Mouse (Mus musculus) cerebellum, adult 11-12 months (tissue): Measurements from ENCODE around the gene Tub.

ENCODE experiments used
- DNase-seq: peaks from one replicate; pipeline ENCODE4 v3.0.0; 2022

Tub gene

DNA sequence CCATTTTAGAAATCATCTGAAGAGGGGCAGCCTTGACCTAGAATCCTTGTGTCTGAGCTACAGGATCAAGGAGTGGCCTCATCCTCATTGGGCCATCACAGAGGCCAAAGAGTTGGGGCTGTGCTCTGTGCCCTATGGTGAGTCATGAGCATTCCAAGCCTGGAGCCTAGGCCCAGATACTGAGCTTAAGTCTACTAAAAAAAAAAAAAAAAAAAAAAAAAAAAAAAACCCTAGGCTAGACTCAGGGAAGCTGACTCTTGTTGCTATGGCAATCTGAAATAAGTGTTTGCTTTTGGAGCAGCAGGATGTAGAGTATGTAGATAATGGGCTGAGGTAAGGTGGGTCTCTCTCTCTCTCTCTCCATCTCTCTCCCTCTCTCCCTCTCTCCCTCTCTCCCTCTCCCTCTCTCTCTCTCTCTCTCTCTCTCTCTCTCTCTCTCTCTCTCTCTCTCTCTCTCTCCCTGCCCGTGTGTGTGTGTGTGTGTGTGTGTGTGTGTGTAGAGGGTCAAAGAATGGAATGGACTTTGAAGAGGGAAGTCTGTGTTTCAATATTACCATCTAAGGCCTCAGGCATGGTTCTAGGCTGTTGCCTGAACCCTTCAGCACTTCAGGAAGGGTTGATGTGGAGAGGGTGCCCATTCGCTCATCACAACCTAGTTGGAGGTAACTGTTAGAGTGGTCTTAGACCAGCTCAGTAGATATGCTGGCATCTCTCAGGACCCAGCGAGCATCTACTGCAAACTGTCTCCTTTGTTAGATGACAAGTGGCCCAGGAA lies 36.0 kb downstream of the Tub start:
- DNase-seq = no peak

GRCm38 (mm10) chr7:108991207-108991606 lies 41.1 kb downstream of the Tub start:
- DNase-seq = no peak

DNA sequence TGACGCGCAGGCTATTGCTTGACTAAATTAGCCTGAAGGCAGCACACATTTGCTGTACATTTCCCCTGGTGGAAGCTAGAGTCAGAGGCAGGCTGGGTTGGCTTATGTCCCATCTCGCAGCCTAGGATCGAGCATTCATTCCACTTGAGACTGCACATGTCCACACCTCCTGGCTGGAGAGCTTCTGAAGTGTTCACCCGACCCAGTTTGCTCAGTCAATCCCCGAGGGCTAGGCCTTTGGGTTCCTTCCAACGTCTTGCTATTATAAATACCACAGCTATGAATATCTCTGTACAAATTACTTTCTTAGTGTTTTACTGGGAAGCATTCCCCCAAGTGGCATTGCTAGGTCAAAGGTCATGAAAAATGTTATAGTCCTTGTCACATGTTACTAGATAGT lies 43.1 kb downstream of the Tub start:
- no peak for DNase-seq

- DNase-seq = no peak
Observed at GRCm38 (mm10) chr7:108993881-108994291, 43.7 kb downstream of the Tub start.

GRCm38 (mm10) chr7:108996156-108996555 lies 46.0 kb downstream of the Tub start:
- DNase-seq = no peak

- DNase-seq = peak; percentile 57
Observed at GRCm38 (mm10) chr7:109000315-109000954, 50.3 kb downstream of the Tub start.

- no peak for DNase-seq
Observed at GRCm38 (mm10) chr7:109001971-109002370, 51.8 kb downstream of the Tub start.

GRCm38 (mm10) chr7:109003653-109004052 lies 53.5 kb downstream of the Tub start:
- no peak for DNase-seq

GRCm38 (mm10) chr7:109009260-109009659 lies 59.1 kb downstream of the Tub start:
- no peak for DNase-seq

- peak; percentile 71 for DNase-seq
Observed at GRCm38 (mm10) chr7:109010720-109011595, 60.8 kb downstream of the Tub start.

DNA sequence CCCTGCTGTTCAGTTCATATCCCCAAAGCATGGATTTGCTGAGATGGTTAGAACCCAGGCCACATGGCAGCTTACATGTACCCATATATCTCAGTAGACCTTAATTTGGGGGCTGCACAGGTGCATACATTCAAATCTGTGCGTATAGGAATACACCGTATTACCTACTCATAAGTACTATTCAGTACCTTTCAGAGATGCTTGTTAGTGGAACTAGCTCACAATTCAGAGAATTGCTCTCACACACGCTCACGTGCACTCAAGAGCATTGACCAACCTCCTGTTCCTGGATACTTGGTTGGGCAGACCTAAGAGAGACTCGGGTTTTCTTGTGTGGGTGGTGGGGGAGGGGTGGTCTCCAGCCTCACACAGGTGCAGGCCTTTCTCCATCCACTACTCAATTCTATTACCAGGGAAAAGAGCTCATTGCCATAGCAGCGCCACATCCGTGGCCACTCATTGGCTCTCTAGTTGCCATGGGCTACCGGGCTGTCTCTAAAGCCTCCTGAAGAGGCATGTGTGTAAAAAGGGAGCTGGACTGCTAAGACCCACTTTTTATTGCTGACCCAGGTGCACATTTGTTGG lies 61.5 kb downstream of the Tub start:
- peak; percentile 50 for DNase-seq

DNA sequence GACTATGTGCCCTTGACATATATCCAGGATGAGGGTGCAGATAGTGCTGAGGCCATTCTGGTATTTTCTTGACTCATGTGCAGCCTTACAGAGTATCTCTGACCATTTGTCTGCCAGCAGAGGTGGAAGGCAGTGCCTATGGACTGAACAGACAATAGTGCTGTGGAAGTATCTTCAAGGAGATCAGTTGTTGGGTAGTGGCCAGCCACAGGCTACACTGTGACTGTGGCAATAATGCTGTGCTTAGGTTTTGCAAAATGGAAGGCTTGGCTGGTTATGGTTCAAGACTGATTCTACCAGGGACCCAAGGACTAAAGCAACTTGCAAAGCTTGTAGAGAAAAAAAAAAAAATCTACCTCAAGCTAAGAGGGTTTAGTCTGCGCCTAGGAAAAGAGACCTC lies 62.4 kb downstream of the Tub start:
- no peak for DNase-seq

DNA sequence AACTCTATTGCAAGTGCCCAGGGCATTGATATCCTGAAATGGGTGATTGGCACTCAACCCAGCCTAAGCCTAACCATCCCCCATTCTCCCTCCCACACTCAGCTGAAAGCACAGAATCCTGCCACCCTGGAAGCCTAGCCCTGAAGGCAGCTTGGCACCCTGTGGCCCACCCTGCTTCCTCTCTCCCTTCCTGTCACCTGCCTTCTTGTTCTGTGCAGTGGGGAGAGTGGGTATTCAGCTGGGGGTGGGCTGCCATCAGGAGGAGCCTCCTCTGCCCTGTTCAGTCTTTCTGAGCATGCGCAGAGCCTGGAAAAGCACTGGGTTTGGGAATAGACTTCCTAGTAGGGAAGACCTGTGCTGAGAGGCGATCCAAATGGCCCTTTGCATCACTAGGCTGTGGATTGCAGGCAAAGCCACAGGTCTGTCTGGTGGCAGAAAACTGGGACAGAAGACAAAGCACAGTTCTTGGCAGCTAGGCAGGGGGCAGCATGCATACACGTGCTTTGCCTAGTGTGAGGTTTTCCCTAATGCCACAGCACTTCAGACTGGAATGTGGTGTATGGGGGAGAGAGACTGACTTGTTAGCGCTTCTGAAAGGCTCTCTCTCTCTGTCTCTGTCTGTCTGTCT lies 63.0 kb downstream of the Tub start:
- DNase-seq = no peak

GRCm38 (mm10) chr7:109014851-109015250 lies 64.7 kb downstream of the Tub start:
- no peak for DNase-seq

GRCm38 (mm10) chr7:109016378-109016923 lies 66.3 kb downstream of the Tub start:
- no peak for DNase-seq

- no peak for DNase-seq
Observed at GRCm38 (mm10) chr7:109019243-109019642, 69.1 kb downstream of the Tub start.

GRCm38 (mm10) chr7:109021428-109021827 lies 71.3 kb downstream of the Tub start:
- peak; percentile 78 for DNase-seq

GRCm38 (mm10) chr7:109025743-109026142 lies 75.6 kb downstream of the Tub start:
- peak; percentile 34 for DNase-seq

GRCm38 (mm10) chr7:109026976-109027375 lies 76.8 kb downstream of the Tub start:
- DNase-seq = no peak

- DNase-seq = no peak
Observed at GRCm38 (mm10) chr7:109027721-109028120, 77.6 kb downstream of the Tub start.

DNA sequence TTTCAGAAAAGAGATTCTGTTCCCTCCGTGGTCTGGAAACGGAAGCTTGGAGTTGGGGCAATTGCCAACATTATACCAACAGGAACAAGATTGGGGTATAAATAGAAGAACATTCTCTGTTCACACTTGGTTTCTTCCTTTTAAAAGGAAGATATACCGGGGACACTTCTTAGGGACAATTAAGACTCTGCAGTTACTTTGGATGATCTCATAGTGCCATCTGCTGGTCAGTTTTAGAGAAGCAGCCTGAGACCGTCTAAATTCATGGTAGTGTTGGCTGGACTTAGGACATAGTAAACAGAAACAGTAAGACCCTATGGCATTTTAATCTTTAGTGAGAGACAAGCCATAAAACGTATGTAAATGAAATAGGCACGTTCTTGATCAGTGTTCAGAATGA lies 78.1 kb downstream of the Tub start:
- no peak for DNase-seq

DNA sequence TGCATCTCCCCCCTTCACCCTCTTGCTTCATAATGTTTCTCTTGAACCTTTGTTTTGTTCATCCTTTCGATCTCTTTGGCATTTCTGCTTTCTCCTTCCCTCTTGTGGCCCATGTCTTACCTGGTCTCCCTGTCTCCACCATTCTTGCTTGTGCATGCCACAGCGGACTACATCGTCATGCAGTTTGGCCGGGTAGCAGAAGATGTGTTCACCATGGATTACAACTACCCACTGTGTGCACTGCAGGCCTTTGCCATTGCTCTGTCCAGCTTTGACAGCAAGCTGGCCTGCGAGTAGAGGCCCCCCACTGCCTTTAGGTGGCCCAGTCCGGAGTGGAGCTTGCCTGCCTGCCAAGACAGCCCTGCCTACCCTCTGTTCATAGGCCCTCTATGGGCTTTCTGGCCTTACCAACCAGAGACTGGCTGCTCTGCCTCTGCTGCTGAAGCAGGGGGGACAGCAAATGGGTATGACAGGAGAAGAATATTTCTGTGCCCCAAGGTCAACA lies 79.9 kb downstream of the Tub start:
- DNase-seq = peak; percentile 64
